Mouse (Mus musculus): ENCODE measurements at regions not wholly inside any gene's neighbourhood (a gene's known extent, or its start where the extent isn't known, plus 50 kb on each side); places are given as distances from the start of the nearest gene placed in this dataset.
A peak's percentile ranks its signal among the peaks of the same experiment; 100 is the strongest.
"Not testable (repeated sequence)": the region's sequence is repeated elsewhere in the genome, so short reads cannot be mapped to it uniquely, and the experiment has no call there.

DNA sequence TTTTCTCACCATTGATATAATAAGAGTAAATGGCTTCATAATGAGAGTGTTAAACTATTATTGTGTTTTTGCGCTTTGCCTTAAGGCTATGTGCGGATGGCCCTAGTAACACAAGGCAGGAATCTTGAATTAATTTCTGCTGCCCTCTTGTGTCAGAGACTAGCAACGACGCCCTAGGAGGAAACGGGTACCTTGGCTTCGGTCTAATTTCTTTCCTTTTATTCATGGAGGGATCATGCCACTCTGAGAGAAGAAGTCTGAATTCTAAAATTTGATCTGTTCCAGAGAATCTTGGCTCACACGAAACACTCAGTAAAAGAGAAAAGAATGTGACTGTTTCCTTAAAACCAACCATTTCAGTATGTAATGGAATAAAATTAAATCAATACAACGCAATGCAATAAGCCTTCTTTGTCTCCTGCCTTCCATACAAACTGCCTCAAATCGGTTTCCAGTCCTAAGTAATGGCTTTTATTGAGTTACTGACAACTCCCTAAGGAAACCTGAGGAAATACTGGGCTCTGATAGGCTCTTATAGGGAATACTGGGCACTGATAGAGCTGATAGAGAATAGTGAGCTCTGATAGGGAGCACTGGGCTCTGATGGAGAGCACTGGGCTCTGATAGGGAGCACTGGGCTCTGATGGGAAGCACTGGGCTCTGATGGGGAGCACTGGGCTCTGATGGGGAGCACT is 112.0 kb upstream of the Prkcq start:
- no peaks in the 10 kb centered on the region for H3K27me3 ChIP-seq (ENCODE audit: control insufficient read depth, insufficient read depth, insufficient read length)
- TF ChIP-seq USF1 (IDR thresholded peaks at IDR 0.05; ENCODE audit: low read depth) (no peak), CEBPB (IDR thresholded peaks at IDR 0.05; ENCODE audit: low read depth) (no peak), MYOD1 (IDR thresholded peaks at IDR 0.05; ENCODE audit: control insufficient read depth, insufficient read length, low read depth) (no peak), FOSL1 (IDR thresholded peaks at IDR 0.05; ENCODE audit: insufficient read depth, low read length, poor library complexity, severe bottlenecking) (no peak), MAX (IDR thresholded peaks at IDR 0.05) (no peak), MYOG (IDR thresholded peaks at IDR 0.05; ENCODE audit: control insufficient read depth, extremely low read depth, insufficient read length) (no peak), CTCF (IDR thresholded peaks at IDR 0.05; ENCODE audit: control insufficient read depth, insufficient read depth, insufficient read length) (peak; percentile 45)

DNA sequence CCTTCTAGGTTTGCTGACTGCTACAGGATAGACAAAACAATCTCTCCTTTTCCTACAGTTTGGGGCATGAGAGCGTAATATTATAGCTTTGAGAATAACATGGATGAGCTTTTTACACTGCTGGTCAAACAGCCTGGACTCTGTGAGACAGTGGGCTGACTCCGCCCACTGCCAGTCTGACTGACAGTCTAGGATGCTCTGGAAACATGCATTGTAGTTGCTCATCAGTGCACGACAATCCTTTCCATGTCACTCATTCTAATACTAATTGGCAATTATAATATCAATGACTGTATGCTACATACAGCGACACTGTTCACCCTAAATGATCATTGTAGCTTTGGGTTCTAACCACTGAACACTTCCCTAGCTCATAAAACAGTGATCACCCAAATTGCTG is 104.5 kb upstream of the Prkcq start:
- no peaks in the 10 kb centered on the region for H3K79me2 ChIP-seq (ENCODE audit: control insufficient read depth, insufficient read depth)
- H3K4me3 ChIP-seq (ENCODE audit: insufficient read depth, poor library complexity, severe bottlenecking): no peak overlapping the region
- H3ac ChIP-seq (ENCODE audit: control insufficient read depth, insufficient read length, low read depth): no peak overlapping the region

More for the DNA sequence above, 112.0 kb upstream of the Prkcq start:
- no peak overlapping the region for H3ac ChIP-seq (ENCODE audit: control insufficient read depth, insufficient read length, low read depth)
- H3K79me3 ChIP-seq (ENCODE audit: low read depth): no peaks in the 10 kb centered on the region
- H3K79me2 ChIP-seq (ENCODE audit: control insufficient read depth, insufficient read depth): no peaks in the 10 kb centered on the region
- no peak overlapping the region for H3K4me3 ChIP-seq (ENCODE audit: insufficient read depth, poor library complexity, severe bottlenecking)
- no peaks in the 10 kb centered on the region for H3K36me3 ChIP-seq (ENCODE audit: control insufficient read depth, insufficient read depth)

DNA sequence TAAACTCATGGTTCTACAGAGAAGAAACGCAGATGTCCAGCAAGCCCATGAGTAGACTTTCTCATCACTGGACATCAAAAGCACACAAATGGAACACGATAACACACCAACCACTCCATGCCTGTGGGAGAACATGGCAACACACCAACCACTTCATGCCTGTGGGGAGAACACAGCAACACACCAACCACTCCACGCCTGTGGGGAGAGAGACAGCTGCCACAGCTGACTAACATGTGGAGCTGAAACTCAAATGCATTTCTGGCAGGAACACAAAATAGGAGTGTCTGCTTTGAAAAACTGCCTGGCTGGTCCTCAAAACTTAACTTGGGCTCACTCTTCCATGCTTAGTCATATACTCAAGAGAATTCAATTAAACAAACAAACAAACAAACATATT is 88.4 kb upstream of the Prkcq start:
- H3ac ChIP-seq (ENCODE audit: control insufficient read depth, insufficient read length, low read depth): no peak overlapping the region
- no peak overlapping the region for H3K4me3 ChIP-seq (ENCODE audit: insufficient read depth, poor library complexity, severe bottlenecking)
- no peaks in the 10 kb centered on the region for H3K79me3 ChIP-seq (ENCODE audit: low read depth)
- peaks cover 3% of the 10 kb centered on the region for H3K27me3 ChIP-seq (ENCODE audit: control insufficient read depth, insufficient read depth, insufficient read length)
- no peaks in the 10 kb centered on the region for H3K79me2 ChIP-seq (ENCODE audit: control insufficient read depth, insufficient read depth)
- H3K36me3 ChIP-seq (ENCODE audit: control insufficient read depth, insufficient read depth): no peaks in the 10 kb centered on the region
- TF ChIP-seq FOSL1 (IDR thresholded peaks at IDR 0.05; ENCODE audit: insufficient read depth, low read length, poor library complexity, severe bottlenecking) (no peak), USF1 (IDR thresholded peaks at IDR 0.05; ENCODE audit: low read depth) (no peak), CEBPB (IDR thresholded peaks at IDR 0.05; ENCODE audit: low read depth) (no peak), MYOD1 (IDR thresholded peaks at IDR 0.05; ENCODE audit: control insufficient read depth, insufficient read length, low read depth) (no peak), MYOG (IDR thresholded peaks at IDR 0.05; ENCODE audit: control insufficient read depth, extremely low read depth, insufficient read length) (no peak), MAX (IDR thresholded peaks at IDR 0.05) (no peak), CTCF (IDR thresholded peaks at IDR 0.05; ENCODE audit: control insufficient read depth, insufficient read depth, insufficient read length) (no peak)

More for the DNA sequence above, 104.5 kb upstream of the Prkcq start:
- H3K27me3 ChIP-seq (ENCODE audit: control insufficient read depth, insufficient read depth, insufficient read length): no peaks in the 10 kb centered on the region
- TF ChIP-seq FOSL1 (IDR thresholded peaks at IDR 0.05; ENCODE audit: insufficient read depth, low read length, poor library complexity, severe bottlenecking) (no peak), CEBPB (IDR thresholded peaks at IDR 0.05; ENCODE audit: low read depth) (no peak), MYOG (IDR thresholded peaks at IDR 0.05; ENCODE audit: control insufficient read depth, extremely low read depth, insufficient read length) (no peak), USF1 (IDR thresholded peaks at IDR 0.05; ENCODE audit: low read depth) (no peak), CTCF (IDR thresholded peaks at IDR 0.05; ENCODE audit: control insufficient read depth, insufficient read depth, insufficient read length) (no peak), MAX (IDR thresholded peaks at IDR 0.05) (no peak), MYOD1 (IDR thresholded peaks at IDR 0.05; ENCODE audit: control insufficient read depth, insufficient read length, low read depth) (no peak)
- H3K79me3 ChIP-seq (ENCODE audit: low read depth): no peaks in the 10 kb centered on the region
- no peaks in the 10 kb centered on the region for H3K36me3 ChIP-seq (ENCODE audit: control insufficient read depth, insufficient read depth)

DNA sequence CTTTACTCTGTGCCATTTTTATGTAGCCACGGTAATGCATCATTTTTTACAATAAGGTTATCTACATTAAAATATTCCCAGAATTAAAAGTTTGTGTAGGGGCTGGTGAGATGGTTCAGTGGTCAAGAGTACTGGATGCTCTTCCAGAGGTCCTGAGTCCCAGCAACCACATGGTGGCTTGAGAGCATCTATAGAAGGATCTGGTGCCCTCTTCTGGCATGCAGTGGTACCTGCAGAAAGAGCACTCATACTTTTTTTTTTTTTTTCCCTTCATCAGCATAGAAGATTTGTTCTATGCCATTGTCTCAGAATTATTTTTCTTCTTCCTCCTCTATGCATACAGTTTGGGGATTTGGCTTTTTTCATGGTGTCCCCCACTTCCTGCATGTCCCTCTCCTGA is 84.9 kb upstream of the Prkcq start:
- Histone ChIP-seq H3K79me2 (ENCODE audit: control insufficient read depth, insufficient read depth) (no peaks in the 10 kb centered on the region), H3K79me3 (ENCODE audit: low read depth) (no peaks in the 10 kb centered on the region), H3K4me3 (ENCODE audit: insufficient read depth, poor library complexity, severe bottlenecking) (no peak overlapping the region), H3K27me3 (ENCODE audit: control insufficient read depth, insufficient read depth, insufficient read length) (peaks cover 3% of the 10 kb centered on the region), H3K36me3 (ENCODE audit: control insufficient read depth, insufficient read depth) (no peaks in the 10 kb centered on the region), H3ac (ENCODE audit: control insufficient read depth, insufficient read length, low read depth) (no peak overlapping the region)
- peak; percentile 30 for TF ChIP-seq MAX (IDR thresholded peaks at IDR 0.05)
- TF ChIP-seq CEBPB (IDR thresholded peaks at IDR 0.05; ENCODE audit: low read depth): no peak
- TF ChIP-seq MYOD1 (IDR thresholded peaks at IDR 0.05; ENCODE audit: control insufficient read depth, insufficient read length, low read depth): no peak
- no peak for TF ChIP-seq USF1 (IDR thresholded peaks at IDR 0.05; ENCODE audit: low read depth)
- TF ChIP-seq CTCF (IDR thresholded peaks at IDR 0.05; ENCODE audit: control insufficient read depth, insufficient read depth, insufficient read length): peak; percentile 11
- no peak for TF ChIP-seq MYOG (IDR thresholded peaks at IDR 0.05; ENCODE audit: control insufficient read depth, extremely low read depth, insufficient read length)
- TF ChIP-seq FOSL1 (IDR thresholded peaks at IDR 0.05; ENCODE audit: insufficient read depth, low read length, poor library complexity, severe bottlenecking): no peak

DNA sequence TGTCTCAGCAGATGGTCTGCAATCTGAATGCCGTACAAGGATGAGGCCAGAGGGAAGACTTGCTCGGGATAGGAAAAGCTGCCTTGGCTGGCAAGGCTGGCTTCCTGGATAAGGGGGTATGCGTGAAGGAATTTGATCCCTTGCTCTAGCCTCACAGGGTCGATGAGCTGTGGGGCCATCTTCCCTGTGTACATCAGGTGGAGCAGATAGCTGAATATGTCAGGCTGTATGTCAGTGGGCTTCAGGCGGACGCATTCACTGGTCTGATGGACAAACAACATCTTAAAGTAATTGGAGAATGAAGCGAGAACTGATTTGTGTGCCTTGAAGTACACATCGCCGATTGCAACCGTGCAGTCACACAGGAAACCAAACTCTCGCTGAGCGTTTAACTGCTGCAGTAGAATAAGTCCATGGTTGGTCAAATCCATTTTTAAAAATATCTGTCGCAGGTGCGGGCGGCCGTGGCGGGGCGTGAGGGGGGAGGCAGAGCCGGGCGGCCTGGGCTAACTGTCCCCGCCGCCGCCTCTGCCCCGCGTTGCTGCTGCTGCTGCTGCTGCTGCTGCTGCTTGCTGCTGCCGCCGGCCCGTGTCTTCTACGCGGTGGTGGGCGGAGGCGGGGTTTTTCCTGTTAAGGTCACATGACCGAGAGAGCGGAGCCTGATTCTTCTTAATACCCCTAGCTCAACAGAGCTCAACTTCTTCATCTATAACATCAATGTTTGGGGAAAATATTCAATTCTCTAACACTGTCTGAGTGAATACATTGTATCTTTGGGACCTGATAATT is 71.9 kb upstream of the Prkcq start:
- not testable (repeated sequence) for H3K36me3 ChIP-seq (ENCODE audit: control insufficient read depth, insufficient read depth); H3K79me2 ChIP-seq (ENCODE audit: control insufficient read depth, insufficient read depth); H3K4me3 ChIP-seq (ENCODE audit: insufficient read depth, poor library complexity, severe bottlenecking); H3ac ChIP-seq (ENCODE audit: control insufficient read depth, insufficient read length, low read depth); H3K27me3 ChIP-seq (ENCODE audit: control insufficient read depth, insufficient read depth, insufficient read length); H3K79me3 ChIP-seq (ENCODE audit: low read depth)

Data from C2C12 (cell line).